Mouse (Mus musculus): ENCODE measurements at regions not wholly inside any gene's neighbourhood (a gene's known extent, or its start where the extent isn't known, plus 50 kb on each side); places are given as distances from the start of the nearest gene placed in this dataset.

GRCm38 (mm10) chr12:54385401-54385800, 181.7 kb upstream of the Egln3 start:
- in situ Hi-C loops (cut with MboI, MseI) = no loop called here

- in situ Hi-C loops (cut with MboI, MseI) = no loop called here
These were observed 180.5 kb upstream of the Egln3 start for GRCm38 (mm10) chr12:54384116-54384515.

GRCm38 (mm10) chr12:54382965-54383364, 179.3 kb upstream of the Egln3 start:
- in situ Hi-C loops (cut with MboI, MseI) = no loop called here

- in situ Hi-C loops (cut with MboI, MseI) = no loop called here
These were observed 178.4 kb upstream of the Egln3 start for GRCm38 (mm10) chr12:54382061-54382460.

- in situ Hi-C loops (cut with MboI, MseI) = no loop called here
These were observed 176.7 kb upstream of the Egln3 start for GRCm38 (mm10) chr12:54380322-54380721.

- in situ Hi-C loops (cut with MboI, MseI) = no loop called here
These were observed 174.9 kb upstream of the Egln3 start for GRCm38 (mm10) chr12:54378576-54378975.

GRCm38 (mm10) chr12:54374060-54374459, 170.4 kb upstream of the Egln3 start:
- in situ Hi-C loops (cut with MboI, MseI) = no loop called here

- in situ Hi-C loops (cut with MboI, MseI) = no loop called here
These were observed 165.6 kb upstream of the Egln3 start for GRCm38 (mm10) chr12:54369217-54369616.

- in situ Hi-C loops (cut with MboI, MseI) = no loop called here
These were observed 160.9 kb upstream of the Egln3 start for GRCm38 (mm10) chr12:54364381-54365095.

GRCm38 (mm10) chr12:54361762-54362161, 158.1 kb upstream of the Egln3 start:
- in situ Hi-C loops (cut with MboI, MseI) = no loop called here

GRCm38 (mm10) chr12:54354187-54354586, 150.5 kb upstream of the Egln3 start:
- in situ Hi-C loops (cut with MboI, MseI) = loop anchor here (10.0 kb wide), 1 partner anchor 259 kb away; no protein-coding TSS in a partner anchor

GRCm38 (mm10) chr12:54353694-54354093, 150.0 kb upstream of the Egln3 start:
- in situ Hi-C loops (cut with MboI, MseI) = loop anchor here (10.0 kb wide), 1 partner anchor 259 kb away; no protein-coding TSS in a partner anchor

- in situ Hi-C loops (cut with MboI, MseI) = loop anchor here (10.0 kb wide), 1 partner anchor 258 kb away; no protein-coding TSS in a partner anchor
These were observed 149.4 kb upstream of the Egln3 start for GRCm38 (mm10) chr12:54352963-54353606.

GRCm38 (mm10) chr12:54350293-54350692, 146.6 kb upstream of the Egln3 start:
- in situ Hi-C loops (cut with MboI, MseI) = loop anchor here (10.0 kb wide), 1 partner anchor 255 kb away; no protein-coding TSS in a partner anchor

GRCm38 (mm10) chr12:54349403-54349802, 145.7 kb upstream of the Egln3 start:
- in situ Hi-C loops (cut with MboI, MseI) = no loop called here

- in situ Hi-C loops (cut with MboI, MseI) = loop anchor here (5.0 kb wide), 1 partner anchor 226 kb away; no protein-coding TSS in a partner anchor
These were observed 139.8 kb upstream of the Egln3 start for GRCm38 (mm10) chr12:54343493-54343892.

GRCm38 (mm10) chr12:54335509-54335908, 131.8 kb upstream of the Egln3 start:
- in situ Hi-C loops (cut with MboI, MseI) = no loop called here

- in situ Hi-C loops (cut with MboI, MseI) = no loop called here
These were observed 131.0 kb upstream of the Egln3 start for GRCm38 (mm10) chr12:54334491-54335132.

GRCm38 (mm10) chr12:54333632-54334321, 130.1 kb upstream of the Egln3 start:
- in situ Hi-C loops (cut with MboI, MseI) = no loop called here

- in situ Hi-C loops (cut with MboI, MseI) = no loop called here
These were observed 123.8 kb upstream of the Egln3 start for GRCm38 (mm10) chr12:54327483-54327882.

- in situ Hi-C loops (cut with MboI, MseI) = no loop called here
These were observed 122.9 kb upstream of the Egln3 start for GRCm38 (mm10) chr12:54326571-54326970.

GRCm38 (mm10) chr12:54320533-54320932, 116.9 kb upstream of the Egln3 start:
- in situ Hi-C loops (cut with MboI, MseI) = loop anchor here (25.0 kb wide), 1 partner anchor 1283 kb away; no protein-coding TSS in a partner anchor
